Mouse (Mus musculus): ENCODE measurements around the gene Tra2b.

DNA sequence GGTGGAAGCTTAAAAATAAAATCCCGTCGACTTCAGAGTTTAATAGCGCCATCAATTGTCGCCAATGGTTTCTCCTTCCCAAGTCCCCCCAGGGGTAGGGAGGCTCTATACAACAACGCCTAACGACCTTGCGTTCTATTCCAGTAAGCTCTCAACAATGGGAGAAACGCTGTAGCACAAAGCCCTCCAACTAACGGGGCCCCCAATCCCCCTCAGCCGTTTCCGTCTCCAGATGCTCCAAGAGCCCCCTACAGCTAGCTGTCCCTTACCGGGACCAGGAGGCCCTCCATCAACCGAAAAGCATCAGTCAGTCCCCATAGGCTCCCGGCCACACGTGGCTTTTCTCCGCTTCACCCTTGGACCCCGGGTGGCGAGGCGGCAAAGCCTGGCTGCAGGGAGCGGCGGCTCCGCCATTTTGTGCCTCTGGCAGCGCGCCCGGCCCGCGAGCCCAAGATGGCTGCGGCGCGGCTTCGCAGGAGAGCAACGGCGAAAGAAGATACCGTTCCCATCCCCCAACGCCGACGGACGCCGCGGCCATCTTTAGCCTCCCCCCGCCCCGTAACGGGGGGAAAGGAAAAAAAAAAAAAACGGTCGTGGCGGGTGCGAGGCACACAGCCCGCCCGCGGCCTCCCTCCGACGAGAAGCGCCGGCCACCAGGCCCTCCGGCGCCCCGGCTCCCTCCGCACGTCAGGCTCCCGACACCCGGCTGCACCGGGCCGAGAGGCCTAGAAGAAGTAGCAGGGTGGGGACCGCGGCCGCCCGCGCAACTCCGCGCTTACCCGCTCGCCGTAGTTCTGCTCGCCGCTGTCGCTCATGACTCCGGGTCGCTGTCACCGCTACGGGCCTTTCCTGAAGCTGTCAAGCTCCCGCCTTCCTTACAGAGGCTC is 600 bp downstream of the Tra2b start:
- 0 out of 2 replicates have a peak, but pooled peaks have one; percentile 1 for TF ChIP-seq CTCF (IDR thresholded peaks at IDR 0.05; ENCODE audit: low read depth)
- no peak for TF ChIP-seq EP300 (optimal IDR thresholded peaks at IDR 0.05)

All from stomach, postnatal 0 days (tissue).